Mouse (Mus musculus) small intestine, adult 2 months (tissue): ENCODE data around the gene Flcn. TPM values are rescaled to one million over a fixed set of nuclear protein-coding genes. Genes with fewer than 3 reads are reported as not detected.

Experiments used
- H3K27ac ChIP-seq: fragments of 200-500 bp; 2 replicates; pipeline ENCODE4 v1.5.1; 2012; ENCODE audit warnings: low read depth, low read length, control low read depth, inconsistent platforms; ENCODE audit not compliant: insufficient read depth
- H3K27me3 ChIP-seq: fragments of 200-500 bp; 2 replicates; pipeline ENCODE4 v1.6.1; 2012; ENCODE audit warnings: mild to moderate bottlenecking, moderate library complexity, low read length, inconsistent platforms; ENCODE audit not compliant: control insufficient read depth, insufficient read depth
- H3K36me3 ChIP-seq: fragments of 200-500 bp; 2 replicates; pipeline ENCODE4 v1.6.1; 2012; ENCODE audit warnings: mild to moderate bottlenecking, low read length, control low read depth, inconsistent platforms; ENCODE audit not compliant: control insufficient read depth, insufficient read depth
- H3K4me1 ChIP-seq: fragments of 200-500 bp; 2 replicates; pipeline ENCODE4 v1.6.1; 2012; ENCODE audit warnings: low read length, inconsistent platforms, mixed read lengths; ENCODE audit not compliant: control insufficient read depth, insufficient read depth, insufficient read length
- H3K4me3 ChIP-seq: fragments of 200-500 bp; 2 replicates; pipeline ENCODE4 v1.5.1; 2012; ENCODE audit warnings: low read depth, mild to moderate bottlenecking, control low read depth, inconsistent platforms, low read length, moderate library complexity
- CTCF ChIP-seq: fragments of 200-500 bp; IDR thresholded peaks from 2 replicates; pipeline ENCODE4 v1.5.1; 2012; ENCODE audit warnings: low read depth, mild to moderate bottlenecking, control low read depth, inconsistent platforms, low read length, moderate library complexity, mixed read lengths; ENCODE audit not compliant: insufficient replicate concordance, insufficient read length; ENCODE audit errors: extremely low read depth
- POLR2A ChIP-seq: fragments of 200-500 bp; IDR thresholded peaks from 2 replicates; pipeline ENCODE4 v1.6.1; 2012; ENCODE audit warnings: low read depth, mild to moderate bottlenecking, control low read depth, inconsistent platforms, low read length, moderate library complexity
- WGBS: fragments of 180-500 bp; shearing (Covaris S2); methylation state at CpG from one replicate; pipeline ENCODE4 v1.1.7; 2018; 5-methylcytosine and 5-hydroxymethylcytosine counted together
- polyA plus RNA-seq: library from polyadenylated mRNA; depleted of rRNA; stranded (reverse); fragments of >200 nt; gene quantifications from 2 replicates; pipeline ENCODE4 v1.2.3, GENCODE M21; 2012; rRNA removed

The Flcn gene
- polyA plus RNA-seq, 1 experiment = 23.8 TPM

DNA sequence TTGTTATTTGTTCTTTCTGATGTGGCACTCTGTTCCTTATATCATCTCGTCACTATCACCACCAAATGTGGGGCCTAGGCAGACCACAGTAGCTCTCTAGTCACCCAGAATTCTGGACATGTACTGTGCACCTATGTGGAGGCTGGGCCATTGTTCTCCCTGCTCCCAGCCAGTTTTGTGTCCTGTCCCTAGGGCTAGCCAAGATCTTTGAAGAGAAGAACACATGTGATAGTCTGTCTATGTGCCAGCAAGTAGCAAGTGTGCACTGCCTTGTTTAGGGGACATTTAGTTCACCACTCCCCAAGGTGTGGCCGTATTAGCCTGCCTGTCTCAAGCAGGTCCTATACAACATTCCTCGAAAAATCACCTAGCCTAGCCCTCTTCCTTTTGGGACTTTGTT is 60.8 kb downstream of the Flcn start:
- H3K27ac ChIP-seq = no peak overlapping the region
- TF ChIP-seq CTCF = no peak
- no peak for TF ChIP-seq POLR2A
- H3K4me1 ChIP-seq = no peaks in the 10 kb centered on the region
- H3K27me3 ChIP-seq = no peaks in the 10 kb centered on the region
- no peak overlapping the region for H3K4me3 ChIP-seq
- peaks cover 39% of the 10 kb centered on the region for H3K36me3 ChIP-seq
- 82% methylated on average over 3 of the region's 3 CpGs for WGBS

DNA sequence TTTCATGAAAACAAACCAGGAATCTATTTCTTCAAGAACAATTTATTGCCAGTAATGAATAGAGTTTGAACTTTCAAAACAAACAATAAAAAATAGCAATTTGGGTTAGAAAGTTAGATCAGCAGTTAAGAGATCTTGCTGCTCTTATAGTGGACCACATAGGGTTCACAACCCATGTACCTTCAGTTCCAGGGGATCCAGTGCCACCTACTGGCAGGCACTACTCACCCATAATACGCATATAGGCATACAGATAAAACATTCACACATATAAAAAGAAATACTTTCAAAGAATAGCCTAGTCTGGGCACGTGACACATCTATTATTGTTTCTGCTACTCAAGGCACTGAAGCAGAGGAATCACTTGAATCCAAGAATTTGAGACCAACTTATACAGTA is 63.2 kb downstream of the Flcn start:
- no peaks in the 10 kb centered on the region for H3K27me3 ChIP-seq
- no peak overlapping the region for H3K27ac ChIP-seq
- no peaks in the 10 kb centered on the region for H3K4me1 ChIP-seq
- 83% methylated on average over 2 of the region's 2 CpGs for WGBS
- H3K36me3 ChIP-seq = peaks cover 42% of the 10 kb centered on the region
- TF ChIP-seq POLR2A (no peak), CTCF (no peak)
- no peak overlapping the region for H3K4me3 ChIP-seq

DNA sequence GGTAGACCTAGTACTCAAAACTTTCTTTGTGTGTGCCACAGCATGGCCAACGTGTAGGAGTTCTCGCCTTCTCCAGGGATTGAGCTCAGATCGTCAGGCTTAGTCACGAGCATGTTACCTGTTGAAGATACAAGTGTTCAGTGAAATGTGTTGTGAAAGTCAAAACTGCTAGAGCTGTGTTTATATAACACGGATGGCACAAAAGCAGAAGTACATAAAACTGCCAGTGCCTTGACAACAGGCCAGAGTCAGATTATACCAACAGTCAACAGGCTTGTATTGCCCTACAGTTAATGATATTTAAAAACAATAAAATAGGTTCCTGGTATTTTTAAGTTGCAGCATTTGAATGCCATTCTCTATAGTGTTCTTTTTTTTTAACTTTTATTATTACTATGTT is 64.0 kb downstream of the Flcn start:
- Histone ChIP-seq H3K4me1 (no peaks in the 10 kb centered on the region), H3K27me3 (no peaks in the 10 kb centered on the region), H3K27ac (no peak overlapping the region), H3K36me3 (peaks cover 44% of the 10 kb centered on the region), H3K4me3 (no peak overlapping the region)
- 76% methylated on average over 5 of the region's 5 CpGs for WGBS
- TF ChIP-seq POLR2A (no peak), CTCF (no peak)

DNA sequence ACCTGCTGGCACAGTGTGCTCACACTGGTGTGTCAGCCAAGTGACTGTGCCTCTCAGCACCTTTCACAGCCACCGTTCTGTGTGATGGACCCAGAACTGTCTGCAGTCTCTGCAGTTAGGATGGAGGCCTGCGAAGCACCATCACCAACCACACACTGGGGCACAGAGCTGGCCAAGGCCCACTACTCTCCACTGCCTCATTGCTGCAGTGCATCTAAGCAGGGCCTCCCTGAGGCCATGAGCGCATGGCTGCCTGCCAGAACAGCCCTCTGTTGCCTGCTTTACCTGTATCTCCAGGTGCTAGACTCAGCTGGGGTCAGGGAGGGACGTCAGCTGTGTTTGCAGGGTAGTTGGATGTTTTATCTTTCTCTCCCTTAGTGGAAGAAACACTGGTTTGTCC is 65.4 kb downstream of the Flcn start:
- TF ChIP-seq CTCF (no peak), POLR2A (no peak)
- no peak overlapping the region for H3K4me3 ChIP-seq
- peaks cover 45% of the 10 kb centered on the region for H3K36me3 ChIP-seq
- WGBS = 74% methylated on average over 4 of the region's 4 CpGs
- H3K4me1 ChIP-seq = no peaks in the 10 kb centered on the region
- H3K27me3 ChIP-seq = no peaks in the 10 kb centered on the region
- H3K27ac ChIP-seq = no peak overlapping the region

DNA sequence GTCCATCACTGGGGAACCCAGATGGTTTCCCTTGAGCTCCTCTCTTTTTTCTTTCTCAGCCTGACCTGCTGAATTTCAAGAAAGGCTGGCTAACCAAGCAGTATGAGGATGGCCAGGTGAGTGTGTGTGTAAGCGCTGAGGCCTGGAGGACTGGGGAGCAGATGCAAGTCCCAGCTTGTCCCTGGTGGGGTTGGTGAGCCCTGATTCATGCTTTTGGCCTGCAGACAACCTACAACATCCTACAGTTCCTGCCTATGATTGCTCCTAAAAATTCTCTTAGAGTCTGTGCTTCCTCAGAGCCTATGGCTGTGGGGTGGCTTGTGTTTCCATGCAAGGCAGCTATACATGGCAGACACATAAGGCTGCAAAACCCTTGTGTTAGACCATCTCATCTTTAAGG is 66.1 kb downstream of the Flcn start:
- no peak overlapping the region for H3K4me3 ChIP-seq
- no peak overlapping the region for H3K27ac ChIP-seq
- H3K36me3 ChIP-seq = peaks cover 45% of the 10 kb centered on the region
- H3K27me3 ChIP-seq = no peaks in the 10 kb centered on the region
- no peaks in the 10 kb centered on the region for H3K4me1 ChIP-seq
- TF ChIP-seq POLR2A = no peak
- 100% methylated on average over 1 of the region's 1 CpGs for WGBS

DNA sequence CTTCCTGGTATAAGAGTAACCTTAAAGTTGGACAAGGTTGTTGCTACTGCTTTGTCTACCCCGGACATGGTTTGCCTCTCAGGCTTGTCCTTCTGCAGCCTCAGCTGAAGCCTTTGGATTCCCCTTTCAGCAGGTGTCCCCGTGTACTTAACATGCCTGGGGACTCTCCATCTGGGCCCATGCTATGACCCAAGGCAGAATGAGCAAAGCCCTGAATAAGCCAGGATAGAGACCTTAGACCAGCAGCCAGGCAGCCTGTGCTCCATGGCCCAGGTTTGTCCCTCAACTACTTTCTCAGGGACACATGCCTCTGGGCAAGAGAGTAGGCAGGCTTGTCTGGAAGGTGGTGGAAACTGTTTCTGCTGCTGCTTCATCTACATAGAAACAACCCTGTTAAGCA is 66.5 kb downstream of the Flcn start:
- Histone ChIP-seq H3K4me1 (no peaks in the 10 kb centered on the region), H3K27ac (no peak overlapping the region), H3K27me3 (no peaks in the 10 kb centered on the region), H3K36me3 (peaks cover 50% of the 10 kb centered on the region), H3K4me3 (no peak overlapping the region)
- WGBS = 82% methylated on average over 2 of the region's 2 CpGs
- TF ChIP-seq CTCF (no peak), POLR2A (no peak)

DNA sequence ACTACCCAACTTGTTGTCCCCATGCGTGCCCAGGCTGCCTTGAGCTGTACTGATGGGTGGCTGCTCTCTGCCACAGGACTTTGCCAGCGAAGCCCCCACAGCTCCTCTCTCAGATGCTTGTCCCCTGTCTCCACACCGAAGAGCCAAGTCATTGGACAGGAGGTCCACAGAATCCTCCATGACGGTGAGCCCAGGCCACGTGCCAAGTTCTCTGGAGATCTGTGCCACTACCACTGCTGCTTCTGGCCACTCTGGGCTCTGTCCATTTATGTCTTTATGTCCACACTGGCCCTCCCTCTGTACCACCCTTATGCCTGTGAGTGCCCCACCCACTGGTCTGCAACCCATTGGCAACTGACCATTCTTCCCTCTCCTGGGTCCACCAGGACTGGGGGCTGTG is 67.9 kb downstream of the Flcn start:
- 98% methylated on average over 5 of the region's 5 CpGs for WGBS
- no peak overlapping the region for H3K27ac ChIP-seq

More for the DNA sequence above, 67.9 kb downstream of the Flcn start:
- no peak for TF ChIP-seq CTCF
- TF ChIP-seq POLR2A = no peak
- Histone ChIP-seq H3K36me3 (peaks cover 60% of the 10 kb centered on the region), H3K27me3 (no peaks in the 10 kb centered on the region), H3K4me1 (no peaks in the 10 kb centered on the region), H3K4me3 (no peak overlapping the region)

Other genes starting within 250 kb of the Flcn start
- not detected in 2 replicates for gene Olfr222, start 233.8 kb downstream of the Flcn start, polyA plus RNA-seq
- gene Olfr223, start 216.7 kb downstream of the Flcn start, polyA plus RNA-seq = not detected in 2 replicates
- 38.8 and 76.4 TPM in 2 replicates for gene Mprip, start 148.7 kb downstream of the Flcn start, polyA plus RNA-seq
- 0.72 and 1.3 TPM in 2 replicates for gene Pld6, start 22.4 kb downstream of the Flcn start, polyA plus RNA-seq
- 15.7 and 29.4 TPM in 2 replicates for gene Nt5m, start 29.4 kb upstream of the Flcn start, polyA plus RNA-seq
- gene Cops3, start 29.8 kb upstream of the Flcn start, polyA plus RNA-seq = 6.0 and 9.5 TPM in 2 replicates
- gene Med9, start 138.2 kb upstream of the Flcn start, polyA plus RNA-seq = 13.5 and 19.7 TPM in 2 replicates
- 0.53 and 1.1 TPM in 2 replicates for gene Rasd1, start 154.9 kb upstream of the Flcn start, polyA plus RNA-seq
- gene Pemt, start 236.5 kb upstream of the Flcn start, polyA plus RNA-seq = 2.9 and 3.6 TPM in 2 replicates